Mouse (Mus musculus): ENCODE results near the gene Hist1h2bh. TPM values are rescaled to one million over a fixed set of nuclear protein-coding genes. Genes with fewer than 3 reads are reported as not detected.
"Not testable (repeated sequence)": the region's sequence is repeated elsewhere in the genome, so short reads cannot be mapped to it uniquely, and the experiment has no call there.

The Hist1h2bh gene
- polyA plus RNA-seq, 1 experiment, result 5.1 TPM

GRCm38 (mm10) chr13:23576906-23577639, 33.9 kb upstream of the Hist1h2bh start:
- Histone ChIP-seq H3K36me3 (ENCODE audit: control insufficient read depth, insufficient read depth, low read length) (no peaks in the 10 kb centered on the region), H3K4me3 (ENCODE audit: low read depth, low read length) (no peak overlapping the region), H3K27me3 (ENCODE audit: control insufficient read depth, insufficient read depth, low read length) (no peaks in the 10 kb centered on the region), H3K27ac (ENCODE audit: insufficient read depth, low read depth, low read length) (no peak overlapping the region), H3K4me1 (ENCODE audit: control insufficient read depth, insufficient read depth, insufficient read length, low read length) (no peaks in the 10 kb centered on the region)
- no peak for TF ChIP-seq CTCF (IDR thresholded peaks at IDR 0.05; ENCODE audit: extremely low read depth, insufficient read length, insufficient replicate concordance, low read depth, low read length)
- TF ChIP-seq POLR2A (IDR thresholded peaks at IDR 0.05; ENCODE audit: low read depth, low read length), result no peak
- WGBS, result 49% methylated on average over 6 of the region's 6 CpGs

GRCm38 (mm10) chr13:23576351-23576881, 33.2 kb upstream of the Hist1h2bh start:
- Histone ChIP-seq H3K4me1 (ENCODE audit: control insufficient read depth, insufficient read depth, insufficient read length, low read length) (no peaks in the 10 kb centered on the region), H3K36me3 (ENCODE audit: control insufficient read depth, insufficient read depth, low read length) (no peaks in the 10 kb centered on the region), H3K27ac (ENCODE audit: insufficient read depth, low read depth, low read length) (no peak overlapping the region), H3K27me3 (ENCODE audit: control insufficient read depth, insufficient read depth, low read length) (no peaks in the 10 kb centered on the region), H3K4me3 (ENCODE audit: low read depth, low read length) (peak overlapping the region; percentile 73)
- no peak for TF ChIP-seq CTCF (IDR thresholded peaks at IDR 0.05; ENCODE audit: extremely low read depth, insufficient read length, insufficient replicate concordance, low read depth, low read length)
- TF ChIP-seq POLR2A (IDR thresholded peaks at IDR 0.05; ENCODE audit: low read depth, low read length), result no peak
- WGBS, result 33% methylated on average over 7 of the region's 7 CpGs

GRCm38 (mm10) chr13:23575864-23576313, 32.7 kb upstream of the Hist1h2bh start:
- Histone ChIP-seq H3K4me3 (ENCODE audit: low read depth, low read length) (peak overlapping the region; percentile 73), H3K27ac (ENCODE audit: insufficient read depth, low read depth, low read length) (peak overlapping the region; percentile 52)
- 0 out of 2 replicates have a peak, but pooled peaks have one; percentile 14 for TF ChIP-seq POLR2A (IDR thresholded peaks at IDR 0.05; ENCODE audit: low read depth, low read length)
- not testable (repeated sequence) for H3K36me3 ChIP-seq (ENCODE audit: control insufficient read depth, insufficient read depth, low read length); H3K4me1 ChIP-seq (ENCODE audit: control insufficient read depth, insufficient read depth, insufficient read length, low read length); H3K27me3 ChIP-seq (ENCODE audit: control insufficient read depth, insufficient read depth, low read length)
- WGBS, result 1% methylated on average over 19 of the region's 40 CpGs

GRCm38 (mm10) chr13:23575271-23575851, 32.2 kb upstream of the Hist1h2bh start, which contains the start of gene Hist1h3d:
Gene Hist1h3d, plus strand, starts transcription at chr13:23575763.
- no peak for TF ChIP-seq POLR2A (IDR thresholded peaks at IDR 0.05; ENCODE audit: low read depth, low read length)
- TF ChIP-seq CTCF (IDR thresholded peaks at IDR 0.05; ENCODE audit: extremely low read depth, insufficient read length, insufficient replicate concordance, low read depth, low read length), result no peak
- Histone ChIP-seq H3K4me3 (ENCODE audit: low read depth, low read length) (peak within 1 kb of the TSS; percentile 73), H3K27ac (ENCODE audit: insufficient read depth, low read depth, low read length) (peak within 1 kb of the TSS; percentile 79), H3K36me3 (ENCODE audit: control insufficient read depth, insufficient read depth, low read length) (no peaks in the 10 kb centered on the region), H3K27me3 (ENCODE audit: control insufficient read depth, insufficient read depth, low read length) (no peaks in the 10 kb centered on the region), H3K4me1 (ENCODE audit: control insufficient read depth, insufficient read depth, insufficient read length, low read length) (no peaks in the 10 kb centered on the region)
- WGBS, result 1% methylated on average over 18 of the region's 18 CpGs

- peak overlapping the region; percentile 52 for H3K4me3 ChIP-seq (ENCODE audit: low read depth, low read length)
- H3K4me1 ChIP-seq (ENCODE audit: control insufficient read depth, insufficient read depth, insufficient read length, low read length); H3K27me3 ChIP-seq (ENCODE audit: control insufficient read depth, insufficient read depth, low read length); H3K36me3 ChIP-seq (ENCODE audit: control insufficient read depth, insufficient read depth, low read length): not testable (repeated sequence)
- 3% methylated on average over 15 of the region's 39 CpGs for WGBS
- peak overlapping the region; percentile 79 for H3K27ac ChIP-seq (ENCODE audit: insufficient read depth, low read depth, low read length)
Observed at GRCm38 (mm10) chr13:23574546-23575170, 31.5 kb upstream of the Hist1h2bh start.

- not testable (repeated sequence) for H3K4me1 ChIP-seq (ENCODE audit: control insufficient read depth, insufficient read depth, insufficient read length, low read length); H3K27me3 ChIP-seq (ENCODE audit: control insufficient read depth, insufficient read depth, low read length); H3K36me3 ChIP-seq (ENCODE audit: control insufficient read depth, insufficient read depth, low read length)
- WGBS, result under 1% methylated on average over 42 of the region's 42 CpGs
- peak within 1 kb of the TSS; percentile 89 for H3K27ac ChIP-seq (ENCODE audit: insufficient read depth, low read depth, low read length)
- peak within 1 kb of the TSS; percentile 65 for H3K4me3 ChIP-seq (ENCODE audit: low read depth, low read length)
Observed at GRCm38 (mm10) chr13:23573898-23574524, 30.8 kb upstream of the Hist1h2bh start, which contains the start of the genes Hist1h2bf and Hist1h2ad. Gene Hist1h2bf, minus strand, starts transcription at chr13:23574196. Gene Hist1h2ad, plus strand, starts transcription at chr13:23574381.

- Histone ChIP-seq H3K4me3 (ENCODE audit: low read depth, low read length) (peak overlapping the region; percentile 65), H3K27ac (ENCODE audit: insufficient read depth, low read depth, low read length) (peak overlapping the region; percentile 89)
- H3K27me3 ChIP-seq (ENCODE audit: control insufficient read depth, insufficient read depth, low read length); H3K36me3 ChIP-seq (ENCODE audit: control insufficient read depth, insufficient read depth, low read length); H3K4me1 ChIP-seq (ENCODE audit: control insufficient read depth, insufficient read depth, insufficient read length, low read length): not testable (repeated sequence)
- WGBS, result 5% methylated on average over 20 of the region's 20 CpGs
Observed at GRCm38 (mm10) chr13:23573034-23573897, 30.1 kb upstream of the Hist1h2bh start.
